Mouse (Mus musculus) heart, postnatal 0 days (tissue): ENCODE results near the gene Tas2r138.

Source experiments
- CTCF ChIP-seq: IDR thresholded peaks from 2 replicates; pipeline ENCODE4 v1.5.1; 2016; ENCODE audit warnings: antibody characterized with exemption, control low read depth, low read depth
- EP300 ChIP-seq: IDR thresholded peaks from 2 replicates; pipeline ENCODE4 v1.6.1; 2016; ENCODE audit warnings: antibody characterized with exemption, low read depth

GRCm38 (mm10) chr6:40576305-40576704 is 36.8 kb downstream of the Tas2r138 start:
- no peak for TF ChIP-seq EP300
- no peak for TF ChIP-seq CTCF
